Mouse (Mus musculus) gastrocnemius, adult 18-20 months (tissue): ENCODE data around the gene Sirt7. TPM values are rescaled to one million over a fixed set of nuclear protein-coding genes. Genes with fewer than 3 reads are reported as not detected.
"Not testable (repeated sequence)": the region's sequence is repeated elsewhere in the genome, so short reads cannot be mapped to it uniquely, and the experiment has no call there.

Experiments
- DNase-seq: peaks from one replicate; pipeline ENCODE4 v3.0.0; 2021; ENCODE audit warnings: low spot score
- total RNA-seq, 2 experiments: library from RNA; stranded (reverse); gene quantifications; 2 replicates each; pipeline ENCODE4 v1.2.3; 2021

Gene Sirt7
- total RNA-seq, 2 experiments from 2014 or later = 3.6 to 4.2 TPM

- no peak for DNase-seq
These were observed 36.5 kb downstream of the Sirt7 start for GRCm38 (mm10) chr11:120588531-120588930.

GRCm38 (mm10) chr11:120583937-120584336 is 41.1 kb downstream of the Sirt7 start:
- DNase-seq = no peak

GRCm38 (mm10) chr11:120582982-120583293 is 42.1 kb downstream of the Sirt7 start:
- DNase-seq = not testable (repeated sequence)

- DNase-seq = no peak
These were observed 42.6 kb downstream of the Sirt7 start for GRCm38 (mm10) chr11:120582268-120582981.

DNA sequence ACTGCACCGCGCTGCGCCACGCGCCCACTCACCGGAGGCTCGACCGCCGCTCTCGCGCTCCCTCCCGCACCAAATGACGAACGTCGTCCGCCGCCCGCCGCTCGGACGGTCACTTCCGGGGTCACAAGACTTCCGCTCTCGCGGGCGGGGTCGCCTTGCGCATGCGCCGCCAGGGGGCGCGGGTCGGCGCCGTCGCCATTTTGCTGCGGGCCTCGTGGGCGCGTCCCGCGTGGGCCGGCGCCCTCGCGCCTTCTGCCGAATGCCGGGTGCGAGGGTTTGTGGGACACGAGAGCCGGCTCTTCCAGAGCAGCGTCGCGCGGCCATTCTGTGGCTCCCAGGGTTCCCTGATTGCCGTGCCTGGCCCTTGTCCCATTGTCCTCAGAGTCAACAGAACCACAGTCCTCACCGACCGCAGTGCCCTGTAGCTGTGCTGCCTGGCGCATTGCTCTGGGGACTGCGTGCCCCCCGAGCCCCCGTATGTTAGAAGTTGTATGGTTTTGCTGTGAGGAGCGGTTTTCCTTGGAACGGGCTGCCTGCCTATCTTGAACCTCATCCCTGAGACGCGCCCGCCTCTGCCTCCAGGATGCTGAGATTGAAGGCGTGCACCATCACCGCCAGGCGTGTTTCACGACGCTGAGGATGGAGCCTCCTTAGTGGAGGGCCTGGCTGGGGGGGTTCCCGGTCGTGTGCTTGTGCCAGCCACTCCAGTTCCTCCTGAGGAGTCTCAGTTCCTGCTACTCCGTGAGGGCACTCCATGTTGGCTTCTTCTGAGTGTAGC is 43.4 kb downstream of the Sirt7 start, which contains the start of gene Arhgdia:
TSS of gene Arhgdia (minus strand) at position 135 of the 778 bp plus-strand sequence.
- peak; percentile 88 for DNase-seq

DNA sequence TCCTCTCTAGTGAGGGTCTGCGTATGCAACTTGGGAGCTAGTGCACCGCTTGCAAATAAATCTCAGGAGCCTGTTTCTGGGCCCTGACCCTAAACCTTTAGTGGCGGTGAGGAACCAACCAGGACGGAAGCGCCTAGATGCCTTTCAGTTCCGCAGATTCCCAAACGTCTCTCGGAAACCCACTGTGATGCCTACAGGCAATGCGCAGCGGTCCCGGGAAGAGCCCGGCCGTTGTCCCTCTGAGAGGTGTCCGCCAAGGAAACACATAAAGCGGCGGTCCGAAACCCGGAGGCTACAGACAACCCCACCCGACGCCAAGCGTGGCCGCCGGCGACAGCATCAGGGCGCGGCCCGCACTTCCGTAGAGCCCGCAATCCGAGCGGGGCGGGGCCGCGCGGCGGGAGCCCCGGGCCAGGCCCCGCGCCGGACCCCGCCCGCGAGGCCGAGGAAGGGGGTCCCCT is 44.1 kb downstream of the Sirt7 start:
- no peak for DNase-seq

DNA sequence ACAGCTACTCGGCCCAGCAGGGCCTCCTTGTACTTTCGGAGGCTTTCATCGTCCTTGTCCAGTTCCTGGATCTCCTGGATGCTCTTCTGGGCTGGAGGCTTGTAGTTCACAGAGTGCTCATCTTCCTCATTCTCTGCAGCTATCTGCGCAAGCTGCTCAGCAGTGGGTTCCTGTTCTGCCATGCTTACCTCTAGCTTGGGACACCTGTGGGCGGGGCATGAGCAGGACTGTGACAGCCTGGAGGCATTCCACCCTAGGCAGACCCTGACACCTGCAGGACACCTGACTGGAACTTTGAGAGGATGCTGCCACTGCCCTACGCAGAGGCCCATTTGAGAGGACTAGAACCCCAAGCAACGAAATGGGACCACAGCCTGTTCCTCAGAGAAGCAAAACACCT is 44.9 kb downstream of the Sirt7 start:
- no peak for DNase-seq

DNA sequence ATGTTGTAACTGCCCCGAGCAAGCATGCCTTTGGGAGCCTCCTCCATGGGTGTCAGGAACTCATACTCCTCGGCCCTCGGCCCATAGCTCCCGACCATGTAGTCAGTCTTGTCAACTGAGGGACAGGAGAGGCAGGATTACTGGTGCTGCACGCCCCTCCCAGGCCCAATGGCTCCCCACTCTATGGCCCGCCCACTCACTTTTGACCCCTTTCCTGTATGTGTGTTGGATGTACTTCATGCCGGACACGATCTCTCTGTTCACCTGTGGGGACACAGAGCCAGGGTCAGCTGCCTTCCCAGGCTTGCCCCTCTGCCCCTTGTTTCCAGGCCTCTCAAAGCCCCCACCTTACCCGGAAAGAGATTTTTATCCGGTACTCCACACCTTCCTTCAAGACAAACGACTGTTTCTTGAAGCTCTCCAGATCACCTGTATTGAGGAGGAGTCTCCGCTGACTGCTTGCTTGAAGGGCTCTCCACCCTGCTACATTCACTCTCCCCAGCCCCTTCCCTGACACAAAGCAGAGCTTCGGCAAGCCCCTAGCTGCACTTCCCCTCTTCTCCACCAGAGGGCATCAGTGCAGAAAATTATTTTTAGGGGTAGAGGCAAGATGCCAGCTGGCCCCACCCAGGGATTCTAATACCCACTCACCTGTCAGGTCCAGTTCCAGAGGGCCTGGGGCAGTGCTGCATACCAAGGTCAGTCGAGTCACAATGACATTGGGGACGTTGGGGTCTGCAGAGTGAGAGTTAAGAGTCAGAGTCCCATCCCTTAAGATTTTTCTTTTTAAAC is 45.5 kb downstream of the Sirt7 start:
- peak; percentile 83 for DNase-seq

DNA sequence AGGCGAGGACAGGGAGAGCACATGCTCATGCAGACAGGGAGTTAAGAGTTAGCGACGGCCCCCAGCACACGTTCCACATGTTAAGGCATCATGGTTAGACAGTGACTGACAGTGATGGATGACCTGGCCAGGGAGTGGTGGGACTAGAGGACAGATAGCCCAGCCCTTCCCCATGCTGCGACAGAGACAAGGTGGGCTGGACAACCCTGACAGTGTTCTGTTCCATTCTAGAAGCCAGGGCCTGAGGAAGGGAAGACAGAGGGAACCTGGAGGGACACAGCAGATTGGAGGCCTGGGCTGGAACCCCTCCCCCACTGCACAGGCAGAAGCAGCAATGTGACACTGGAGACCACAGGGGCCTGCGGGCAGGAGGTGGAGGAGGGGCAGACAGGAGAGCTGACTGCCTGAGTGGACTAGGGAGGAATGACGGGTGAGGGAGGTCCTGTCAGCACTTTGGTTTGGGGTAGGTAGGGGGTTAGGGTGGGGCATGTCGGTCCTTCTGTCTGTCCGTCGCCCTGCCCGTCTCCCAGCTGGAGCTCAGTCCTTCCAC is 46.3 kb downstream of the Sirt7 start:
- no peak for DNase-seq

- DNase-seq = no peak
These were observed 46.9 kb downstream of the Sirt7 start for GRCm38 (mm10) chr11:120578024-120578693.

- DNase-seq = no peak
These were observed 47.6 kb downstream of the Sirt7 start for GRCm38 (mm10) chr11:120577211-120578023.

GRCm38 (mm10) chr11:120576365-120576981 is 48.6 kb downstream of the Sirt7 start:
- DNase-seq = no peak

GRCm38 (mm10) chr11:120575940-120576339 is 49.1 kb downstream of the Sirt7 start:
- DNase-seq = no peak

DNA sequence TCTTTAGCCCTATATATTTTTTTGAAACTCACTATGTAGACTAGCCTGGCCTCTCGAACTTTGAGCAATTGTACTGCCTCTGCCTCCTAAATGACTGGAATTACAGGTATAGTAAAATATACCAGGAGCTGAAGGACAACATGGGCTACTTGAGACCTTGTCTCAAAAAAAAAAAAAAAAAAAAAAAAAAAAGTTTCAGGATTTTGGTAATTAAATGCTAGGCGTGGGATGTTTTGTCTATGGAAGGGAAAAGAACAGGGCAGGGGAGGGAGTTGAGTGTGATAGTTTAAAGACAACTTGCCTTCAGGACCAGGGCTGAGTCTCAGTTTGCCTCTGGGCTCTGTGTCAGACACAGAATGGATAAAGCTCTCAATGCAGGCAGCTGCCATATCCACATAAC is 50.0 kb downstream of the Sirt7 start:
- DNase-seq = no peak

DNA sequence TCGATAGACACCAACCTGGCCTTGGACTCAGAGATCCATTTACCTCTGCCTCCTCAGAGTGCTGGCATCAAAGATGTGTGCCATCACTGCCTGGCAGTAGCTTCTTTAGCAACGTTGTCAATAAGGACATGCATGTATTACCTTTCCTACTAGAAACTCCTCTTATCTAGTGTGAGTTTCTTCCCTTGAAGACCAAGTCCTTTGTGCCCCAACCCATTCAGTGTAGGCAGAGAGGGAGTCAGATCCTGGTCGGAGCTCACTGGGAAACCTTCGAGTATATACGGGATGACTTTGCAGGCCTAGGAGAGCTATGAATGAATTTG is 50.8 kb downstream of the Sirt7 start:
- DNase-seq = no peak

- DNase-seq = no peak
These were observed 51.3 kb downstream of the Sirt7 start for GRCm38 (mm10) chr11:120573585-120574277.

GRCm38 (mm10) chr11:120572752-120573584 is 52.1 kb downstream of the Sirt7 start, which contains the start of gene P4hb:
TSS of gene P4hb (minus strand) at chr11:120573253.
- DNase-seq = peak; percentile 100

- DNase-seq = no peak
These were observed 52.7 kb downstream of the Sirt7 start for GRCm38 (mm10) chr11:120572417-120572751.
